18 mouse cellular contexts compared by ENCODE assay signal in genomic region chr6:45205039-45205438, GRCm38 (mm10).
A peak's percentile ranks its signal among the peaks of the same experiment; 100 is the strongest.
DNase-seq lines count a peak whose midpoint lies in the region; ATAC-seq and TF ChIP-seq lines count a peak whose summit lies in the region.
"Had no signal": no experiment of that assay in that cellular context is flagged by ENCODE, and none has a peak within 500 bp of the region (broad histone marks: within the 10 kb centered on the region; RNA-seq: fewer than 3 reads in every experiment).

No protein-coding gene starts in this region.

- DNase-seq in hindbrain, embryonic 11.5 days (ENCODE audit: low spot score) = no peak
- peak; percentile 46 for DNase-seq in midbrain, postnatal 0 days (ENCODE audit: low spot score)
- peak; percentile 57 for DNase-seq in retina, embryonic 14.5 days (ENCODE audit: low spot score)
- no peak for DNase-seq in layer of hippocampus, postnatal 10 days (ENCODE audit: low spot score in 2 of 2)
- DNase-seq: adrenal gland, postnatal 10 days; cerebellum, postnatal 36 days; forebrain, postnatal 0 days; gastrocnemius, postnatal 14 days; heart, adult 2 months; heart, postnatal 14 days; kidney, adult 18-20 months had no signal

- peak; percentile 43; the same call in 1 of the 2 replicates for ATAC-seq in hindbrain, embryonic 13.5 days (ENCODE audit: low FRiP score)
- ATAC-seq in hindbrain, embryonic 11.5 days (ENCODE audit: low FRiP score) = no peak
- ATAC-seq in midbrain, postnatal 0 days (ENCODE audit: low FRiP score) = no peak
- ATAC-seq in midbrain, embryonic 15.5 days (replicated peaks) = no peak
- no peak for ATAC-seq in intestine, postnatal 0 days
- ATAC-seq: forebrain, embryonic 13.5 days; forebrain, postnatal 0 days had no signal

- no peak overlapping the region for H3K27ac ChIP-seq in hindbrain, embryonic 13.5 days
- H3K27ac ChIP-seq in hindbrain, embryonic 11.5 days (ENCODE audit: low read depth, low read length) = no peak overlapping the region
- no peak overlapping the region for H3K27ac ChIP-seq in midbrain, postnatal 0 days (ENCODE audit: low read depth, low read length)
- H3K27ac ChIP-seq in midbrain, embryonic 15.5 days = no peak overlapping the region
- no peak overlapping the region for H3K27ac ChIP-seq in intestine, postnatal 0 days (ENCODE audit: low read depth, low read length)
- H3K27ac ChIP-seq: embryonic facial prominence, embryonic 10.5 days; forebrain, embryonic 13.5 days; heart, adult 2 months; heart, embryonic 15.5 days had no signal

- no peak overlapping the region for H3K9ac ChIP-seq in hindbrain, embryonic 13.5 days
- no peak overlapping the region for H3K9ac ChIP-seq in hindbrain, embryonic 11.5 days (ENCODE audit: low read depth, low read length)
- H3K9ac ChIP-seq in midbrain, postnatal 0 days (replicated peaks; ENCODE audit: low read length, poor library complexity, severe bottlenecking) = no peak overlapping the region
- no peak overlapping the region for H3K9ac ChIP-seq in midbrain, embryonic 15.5 days
- no peak overlapping the region for H3K9ac ChIP-seq in intestine, postnatal 0 days (ENCODE audit: low read depth, low read length)
- H3K9ac ChIP-seq: forebrain, embryonic 13.5 days; forebrain, postnatal 0 days; heart, embryonic 15.5 days had no signal

- no peak overlapping the region for H3K4me3 ChIP-seq in hindbrain, embryonic 13.5 days
- H3K4me3 ChIP-seq in hindbrain, embryonic 11.5 days (ENCODE audit: low read depth, low read length) = no peak overlapping the region
- H3K4me3 ChIP-seq in midbrain, postnatal 0 days (ENCODE audit: low read depth, low read length) = no peak overlapping the region
- H3K4me3 ChIP-seq in midbrain, embryonic 15.5 days = no peak overlapping the region
- no peak overlapping the region for H3K4me3 ChIP-seq in intestine, postnatal 0 days (ENCODE audit: low read depth, low read length)
- H3K4me3 ChIP-seq: embryonic facial prominence, embryonic 10.5 days; forebrain, embryonic 13.5 days; heart, adult 2 months; heart, embryonic 15.5 days had no signal

- H3K36me3 ChIP-seq in hindbrain, embryonic 13.5 days = no peaks in the 10 kb centered on the region
- no peaks in the 10 kb centered on the region for H3K36me3 ChIP-seq in hindbrain, embryonic 11.5 days (ENCODE audit: control insufficient read depth, insufficient read depth, low read length)
- H3K36me3 ChIP-seq in midbrain, postnatal 0 days (ENCODE audit: insufficient read depth, low read length) = no peaks in the 10 kb centered on the region
- H3K36me3 ChIP-seq in midbrain, embryonic 15.5 days (replicated peaks) = no peaks in the 10 kb centered on the region
- H3K36me3 ChIP-seq in intestine, postnatal 0 days (ENCODE audit: control insufficient read depth, insufficient read depth) = no peaks in the 10 kb centered on the region
- H3K36me3 ChIP-seq: embryonic facial prominence, embryonic 10.5 days; heart, embryonic 15.5 days had no signal

- no peaks in the 10 kb centered on the region for H3K27me3 ChIP-seq in hindbrain, embryonic 13.5 days
- H3K27me3 ChIP-seq in hindbrain, embryonic 11.5 days (ENCODE audit: control insufficient read depth, insufficient read depth, low read length) = no peaks in the 10 kb centered on the region
- H3K27me3 ChIP-seq in midbrain, postnatal 0 days (ENCODE audit: insufficient read depth, low read length) = no peaks in the 10 kb centered on the region
- H3K27me3 ChIP-seq in midbrain, embryonic 15.5 days (replicated peaks) = no peaks in the 10 kb centered on the region
- H3K27me3 ChIP-seq in intestine, postnatal 0 days (replicated peaks; ENCODE audit: control insufficient read depth, insufficient read depth, low read length) = no peaks in the 10 kb centered on the region
- H3K27me3 ChIP-seq: forebrain, embryonic 13.5 days; heart, embryonic 15.5 days had no signal

- H3K4me1 ChIP-seq in hindbrain, embryonic 13.5 days (replicated peaks) = peaks cover 4% of the 10 kb centered on the region; the same call in 1 of the 2 replicates
- no peaks in the 10 kb centered on the region for H3K4me1 ChIP-seq in hindbrain, embryonic 11.5 days (replicated peaks; ENCODE audit: control insufficient read depth, insufficient read depth, low read length)
- H3K4me1 ChIP-seq in midbrain, postnatal 0 days (ENCODE audit: insufficient read depth, low read length) = no peaks in the 10 kb centered on the region
- no peaks in the 10 kb centered on the region for H3K4me1 ChIP-seq in midbrain, embryonic 15.5 days
- no peaks in the 10 kb centered on the region for H3K4me1 ChIP-seq in intestine, postnatal 0 days (replicated peaks; ENCODE audit: control insufficient read depth, insufficient read depth, low read length)
- H3K4me1 ChIP-seq: embryonic facial prominence, embryonic 10.5 days; forebrain, embryonic 13.5 days; heart, embryonic 15.5 days had no signal

- no peaks in the 10 kb centered on the region for H3K9me3 ChIP-seq in hindbrain, embryonic 13.5 days
- H3K9me3 ChIP-seq in hindbrain, embryonic 11.5 days (ENCODE audit: control insufficient read depth, low read length) = no peaks in the 10 kb centered on the region
- no peaks in the 10 kb centered on the region for H3K9me3 ChIP-seq in midbrain, postnatal 0 days (ENCODE audit: low read length)
- H3K9me3 ChIP-seq in midbrain, embryonic 15.5 days = no peaks in the 10 kb centered on the region
- H3K9me3 ChIP-seq in intestine, postnatal 0 days (ENCODE audit: control insufficient read depth) = no peaks in the 10 kb centered on the region
- H3K9me3 ChIP-seq: embryonic facial prominence, embryonic 10.5 days; forebrain, embryonic 13.5 days; heart, embryonic 15.5 days had no signal

- WGBS in hindbrain, embryonic 13.5 days = 74% methylated on average over 2 of the region's 2 CpGs
- WGBS in hindbrain, embryonic 11.5 days = 79% methylated on average over 2 of the region's 2 CpGs
- 70% methylated on average over 2 of the region's 2 CpGs for WGBS in midbrain, postnatal 0 days
- 76% methylated on average over 2 of the region's 2 CpGs for WGBS in midbrain, embryonic 15.5 days
- WGBS in intestine, postnatal 0 days = 75% methylated on average over 2 of the region's 2 CpGs

- no peak overlapping the region for H3K4me2 ChIP-seq in hindbrain, embryonic 13.5 days
- H3K4me2 ChIP-seq in hindbrain, embryonic 11.5 days (replicated peaks; ENCODE audit: low read depth, low read length) = no peak overlapping the region
- no peak overlapping the region for H3K4me2 ChIP-seq in midbrain, postnatal 0 days (ENCODE audit: low read depth, low read length, poor library complexity, severe bottlenecking)
- H3K4me2 ChIP-seq in midbrain, embryonic 15.5 days = no peak overlapping the region
- H3K4me2 ChIP-seq in intestine, postnatal 0 days (replicated peaks; ENCODE audit: low read depth) = no peak overlapping the region
- H3K4me2 ChIP-seq: forebrain, embryonic 13.5 days; heart, embryonic 11.5 days; heart, embryonic 15.5 days had no signal

- TF ChIP-seq CTCF in midbrain, postnatal 0 days (IDR thresholded peaks at IDR 0.05) = no peak
- no peak for TF ChIP-seq CTCF in intestine, postnatal 0 days (IDR thresholded peaks at IDR 0.05; ENCODE audit: low read depth)

Comparison
In these comparisons a context has a peak if more than half of its experiments do, and no peak if none do; other contexts are left out.
1. DNase-seq: peak in midbrain, postnatal 0 days (single experiment) and retina, embryonic 14.5 days (single experiment); none in hindbrain, embryonic 11.5 days (single experiment) and layer of hippocampus, postnatal 10 days (0 of 2).